Mouse (Mus musculus): ENCODE measurements around the gene Ddost.

- TF ChIP-seq CTCF (IDR thresholded peaks at IDR 0.05; ENCODE audit: control insufficient read depth, insufficient read depth, insufficient read length) (no peak), CEBPB (IDR thresholded peaks at IDR 0.05; ENCODE audit: low read depth) (no peak), MYOD1 (IDR thresholded peaks at IDR 0.05; ENCODE audit: control insufficient read depth, insufficient read length, low read depth) (no peak), MAX (IDR thresholded peaks at IDR 0.05) (no peak), USF1 (IDR thresholded peaks at IDR 0.05; ENCODE audit: low read depth) (no peak)
Measured at GRCm38 (mm10) chr4:138313021-138313420, 8.5 kb downstream of the Ddost start.

Measured in C2C12 (cell line).